Mouse (Mus musculus) ovary, adult 18-20 months (tissue): Measurements from ENCODE around the gene Cdc14b.
"Not testable (repeated sequence)": the region's sequence is repeated elsewhere in the genome, so short reads cannot be mapped to it uniquely, and the experiment has no call there.

Experiments used
- DNase-seq: peaks from one replicate; pipeline ENCODE4 v3.0.0; 2022; ENCODE audit warnings: low spot score, mixed read lengths

The Cdc14b gene

DNA sequence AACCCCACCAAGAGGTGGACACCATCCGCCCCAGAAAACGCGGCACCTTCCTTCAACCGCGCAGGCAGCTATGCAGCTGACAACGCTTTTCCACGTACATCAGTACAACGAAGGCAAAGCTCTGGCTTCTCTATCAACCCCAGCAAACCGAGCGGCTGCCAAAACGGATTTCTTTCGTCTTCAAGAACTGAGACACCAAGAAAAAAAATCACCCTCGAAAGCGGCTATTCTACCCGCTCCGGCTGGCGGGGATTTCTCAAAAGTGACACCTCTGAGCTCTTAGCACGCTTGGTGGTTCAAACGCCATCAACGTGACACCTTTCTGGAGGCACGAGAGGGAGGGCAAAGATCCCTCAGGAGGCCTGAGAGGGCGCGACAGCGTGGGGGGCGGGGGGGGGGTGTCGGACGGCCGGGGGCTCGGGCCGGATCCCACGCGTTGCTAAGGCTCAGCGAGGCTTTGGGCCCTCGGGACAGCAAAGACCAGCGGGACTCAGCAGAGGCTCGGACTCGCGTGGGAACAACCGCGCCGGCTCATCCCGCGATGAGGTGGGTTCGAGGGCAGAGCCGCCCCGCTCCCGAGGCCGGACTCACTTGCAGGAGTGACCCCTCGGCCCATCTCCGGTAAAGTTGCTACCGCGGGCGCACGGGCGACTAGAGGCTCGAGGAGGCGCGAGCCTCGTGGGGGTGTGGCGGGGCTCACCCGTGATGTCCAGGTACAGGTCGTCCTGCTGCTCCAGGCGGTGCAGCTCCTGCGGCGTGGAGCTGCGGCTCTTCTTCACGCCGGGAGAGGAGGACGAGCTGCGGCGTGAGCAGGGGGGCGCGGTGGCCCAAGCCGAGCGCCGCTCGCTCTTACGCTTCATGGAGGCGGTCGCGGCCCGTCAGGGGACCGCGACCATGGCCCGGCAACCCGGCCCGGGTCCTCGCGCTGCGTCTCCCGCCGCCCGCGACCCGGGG lies 922 bp downstream of the Cdc14b start:
- no peak for DNase-seq

DNA sequence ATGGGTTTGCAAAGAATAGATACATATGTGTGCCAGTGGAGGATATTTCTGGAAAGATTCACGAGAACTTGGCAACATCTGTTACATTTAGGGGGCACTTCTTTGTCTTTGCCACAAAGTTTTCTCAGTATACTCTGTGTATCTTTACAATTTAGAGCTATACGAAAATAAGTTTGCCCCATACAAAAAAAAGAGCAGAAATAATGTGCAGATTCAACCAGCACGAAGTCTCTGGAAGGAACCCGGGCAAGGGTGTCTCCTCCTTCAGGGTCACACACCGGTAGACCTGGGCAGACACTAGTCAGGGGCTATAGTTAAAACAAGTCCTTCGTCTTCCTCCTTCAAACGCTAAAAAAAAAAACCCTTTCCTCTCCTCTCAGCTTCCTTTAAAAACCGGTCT lies 1.7 kb downstream of the Cdc14b start:
- DNase-seq, result no peak

DNA sequence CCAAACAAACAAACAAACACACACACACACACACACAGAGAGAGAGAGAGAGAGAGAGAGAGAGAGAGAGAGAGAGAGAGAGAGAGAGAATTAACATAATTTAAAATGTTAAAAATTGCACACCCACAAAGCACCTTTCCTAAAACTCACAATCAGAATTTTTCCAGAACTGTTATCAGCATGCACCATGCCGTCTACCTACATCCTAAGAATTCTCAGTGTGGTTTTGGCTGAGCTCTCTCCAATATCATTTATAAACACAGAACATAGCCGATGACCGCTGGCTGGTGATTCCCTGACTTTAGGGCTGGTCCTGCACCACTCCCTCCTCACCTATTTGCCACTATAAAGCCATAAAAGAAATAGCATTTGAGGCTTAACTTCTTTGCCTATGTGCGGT lies 6.7 kb downstream of the Cdc14b start:
- no peak for DNase-seq

DNA sequence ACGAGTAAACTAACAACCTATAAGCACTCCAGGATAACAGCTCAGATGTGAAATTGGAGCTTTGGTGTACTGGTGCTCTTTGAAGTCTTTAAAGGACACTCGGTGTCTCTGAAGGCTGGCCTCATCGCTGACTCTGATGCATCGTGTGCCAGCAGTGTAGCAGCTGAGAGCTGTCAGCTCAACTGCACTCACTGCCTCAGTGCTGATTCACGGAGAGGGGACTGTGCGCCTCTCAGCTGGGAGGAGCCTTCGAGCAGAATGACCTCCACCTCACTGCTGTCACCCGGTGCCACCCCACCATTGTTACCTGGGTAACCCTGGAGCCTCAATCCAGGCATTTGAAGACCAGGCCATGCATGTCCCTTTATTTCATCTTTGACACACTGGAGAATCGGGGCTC lies 7.9 kb downstream of the Cdc14b start:
- no peak for DNase-seq

DNA sequence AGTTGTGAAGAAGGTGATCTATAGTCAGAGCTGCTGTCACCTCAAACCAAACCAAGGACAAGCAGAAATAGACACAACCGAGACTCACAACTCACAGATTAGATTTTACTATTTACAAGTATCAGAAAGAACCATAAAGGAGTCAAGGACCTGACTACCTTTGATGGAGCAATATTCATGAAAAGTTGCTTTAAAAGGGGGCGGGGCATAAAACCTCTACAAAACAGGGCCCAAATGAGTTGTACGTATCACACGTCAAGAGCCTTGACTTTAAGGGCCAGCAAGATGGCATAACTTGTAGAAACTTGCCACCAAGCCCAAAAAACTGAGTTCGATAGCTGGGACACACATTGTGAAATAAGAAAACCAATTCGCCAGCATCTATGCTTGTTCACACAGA lies 10.5 kb downstream of the Cdc14b start:
- DNase-seq, result no peak

DNA sequence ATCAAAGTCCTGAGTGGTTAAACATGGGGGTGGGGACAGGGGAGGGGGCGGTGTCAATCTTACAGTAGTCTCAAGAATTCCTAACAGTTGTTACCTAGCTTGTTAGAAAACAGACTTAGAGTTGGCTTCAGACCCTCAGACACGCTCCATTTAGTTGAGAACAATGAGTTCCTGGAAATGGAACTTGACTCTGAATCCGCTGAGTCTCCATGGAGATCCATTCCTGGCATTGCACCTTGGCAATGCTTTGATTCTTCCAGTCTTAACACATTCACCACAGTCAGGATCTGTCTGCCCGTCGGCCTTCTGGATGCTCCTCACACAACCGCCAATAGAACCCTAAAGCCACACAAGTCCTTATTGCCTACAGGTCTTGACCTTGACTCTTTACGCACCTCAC lies 15.2 kb downstream of the Cdc14b start:
- no peak for DNase-seq

DNA sequence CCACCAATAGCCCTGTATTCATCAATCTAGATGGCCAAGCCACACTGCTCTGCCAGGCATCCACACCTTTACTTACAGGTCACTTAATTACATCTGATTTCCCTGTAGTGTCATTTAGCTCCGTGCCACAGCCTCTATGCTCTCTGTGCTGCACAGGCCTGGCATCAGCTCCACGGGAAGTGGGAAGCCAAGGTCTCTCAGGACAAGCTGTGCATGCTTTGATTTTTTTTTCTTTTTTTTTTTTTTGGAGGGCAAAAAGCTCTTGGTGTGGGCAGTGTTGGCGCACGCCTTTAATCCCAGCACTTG lies 16.6 kb downstream of the Cdc14b start:
- no peak for DNase-seq

DNA sequence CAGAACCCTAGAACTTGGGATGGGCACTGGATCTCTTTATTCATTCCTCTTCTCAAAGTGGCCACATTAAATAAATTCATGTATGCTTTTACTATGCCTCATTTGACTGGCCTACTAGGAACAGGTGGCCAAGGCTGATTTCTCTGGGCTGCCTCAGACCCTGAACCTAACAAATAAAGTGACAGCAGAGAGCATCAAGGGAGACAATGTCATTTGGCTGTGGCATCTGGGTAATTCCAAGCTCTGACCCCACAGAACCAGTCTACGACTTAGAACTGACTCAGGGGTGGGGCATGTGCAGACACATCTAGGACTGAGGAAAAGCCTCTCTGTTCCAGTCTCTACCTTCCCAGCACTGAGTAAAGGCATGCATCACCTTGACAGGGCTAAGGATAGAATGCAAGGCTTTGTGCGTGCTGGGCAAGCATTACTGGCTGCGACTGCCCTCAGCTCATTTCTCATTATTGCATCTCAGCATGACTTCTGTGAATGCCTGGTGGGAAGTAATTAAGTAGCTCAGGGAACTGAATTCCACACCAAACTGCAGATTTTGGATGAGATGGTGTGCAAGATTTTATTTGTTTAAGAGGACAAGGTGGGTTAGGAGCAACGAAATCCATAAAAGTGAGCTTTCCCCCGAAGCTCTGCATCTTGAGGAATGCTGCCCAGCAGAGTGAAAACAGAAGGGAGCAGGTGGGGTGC lies 17.1 kb downstream of the Cdc14b start:
- DNase-seq, result no peak

DNA sequence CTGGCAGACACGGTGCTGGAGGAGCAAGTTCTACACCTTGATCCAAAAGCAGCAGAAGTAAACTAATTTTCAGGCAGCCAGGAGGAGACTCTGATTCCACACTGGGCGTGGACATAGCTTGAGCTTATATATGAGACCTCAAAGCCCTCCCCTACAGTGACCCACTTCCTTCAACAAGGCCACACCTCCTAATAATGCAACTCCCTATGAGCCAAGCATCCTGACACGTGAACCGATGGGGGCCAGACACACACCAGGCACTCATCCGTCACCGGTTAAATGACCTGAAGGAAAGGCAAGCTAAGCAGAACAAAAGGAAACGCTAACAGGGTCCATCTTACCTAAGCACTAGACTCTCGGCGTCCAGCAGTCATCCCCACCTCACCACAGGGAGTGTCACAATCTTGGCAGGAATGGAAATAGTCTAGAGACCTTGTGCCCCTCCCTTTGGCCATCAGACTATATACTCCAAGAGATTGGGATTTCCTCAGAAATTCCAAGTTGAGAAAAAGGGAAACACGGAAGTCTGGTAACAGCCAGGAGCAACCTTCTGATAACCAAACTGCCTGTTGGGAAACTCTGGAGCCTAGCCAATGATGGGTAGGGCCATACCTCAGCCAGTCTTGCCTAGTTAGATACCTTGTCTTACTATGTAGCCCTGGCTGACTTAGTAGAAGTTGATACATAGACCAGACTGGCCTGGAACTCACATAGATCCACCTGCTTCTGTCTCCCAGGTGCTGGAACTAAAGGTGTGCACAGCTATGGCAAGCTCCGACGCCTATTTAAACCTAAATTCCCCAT lies 17.9 kb downstream of the Cdc14b start:
- DNase-seq, result no peak

DNA sequence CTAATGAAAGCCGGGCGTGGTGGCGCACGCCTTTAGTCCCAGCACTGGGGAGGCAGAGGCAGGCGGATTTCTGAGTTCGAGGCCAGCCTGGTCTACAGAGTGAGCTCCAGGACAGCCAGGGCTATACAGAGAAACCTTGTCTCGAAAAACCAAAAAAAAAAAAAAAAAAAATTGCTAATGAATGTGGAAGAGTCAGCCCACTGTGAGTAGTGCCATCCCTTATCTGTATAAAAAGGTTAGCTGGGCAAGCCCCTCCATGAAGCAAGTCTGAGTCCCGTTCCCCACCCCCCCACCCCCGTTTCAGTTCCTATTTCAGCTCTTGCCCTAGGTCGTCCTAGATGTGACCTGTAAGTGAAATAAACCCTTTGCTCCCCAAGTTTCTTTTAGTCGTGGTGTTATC lies 20.9 kb downstream of the Cdc14b start:
- DNase-seq, result not testable (repeated sequence)

DNA sequence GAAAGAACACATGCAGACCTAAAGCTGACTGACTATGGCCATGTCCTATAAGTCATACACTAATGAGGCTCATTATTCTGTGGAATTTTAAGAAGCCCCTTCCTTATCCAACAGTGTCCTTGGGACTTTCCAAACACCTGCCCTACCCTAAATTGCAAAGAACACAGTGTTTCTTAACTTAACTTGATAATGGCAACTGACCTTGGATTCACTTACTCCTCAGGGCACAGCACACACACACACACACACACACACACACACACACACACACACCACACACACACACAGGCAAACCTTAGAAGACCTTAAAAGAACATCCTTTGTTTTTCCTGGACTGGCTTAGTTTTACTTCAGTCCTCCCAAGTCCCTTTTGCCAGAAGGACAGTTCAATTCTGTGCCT lies 21.4 kb downstream of the Cdc14b start:
- no peak for DNase-seq

DNA sequence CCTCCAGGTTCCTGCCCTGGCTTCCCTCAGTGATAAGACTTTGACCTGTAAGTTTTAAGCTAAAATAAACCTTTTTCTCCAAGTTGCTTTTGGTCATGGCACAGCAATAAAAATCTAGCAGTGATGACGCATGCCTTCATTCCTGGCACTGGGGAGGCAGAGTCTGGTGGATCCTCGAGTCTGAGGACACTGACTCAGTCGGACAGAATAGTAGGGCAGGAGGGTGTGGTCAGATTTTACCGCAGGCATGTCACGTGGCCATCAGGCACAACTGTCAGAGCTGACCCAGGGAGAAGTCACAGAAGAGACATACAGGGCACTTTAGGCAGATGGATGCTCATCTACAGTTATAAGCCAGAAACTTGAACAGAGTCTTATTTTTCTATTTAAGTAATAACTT lies 22.9 kb downstream of the Cdc14b start:
- DNase-seq, result peak; percentile 31

DNA sequence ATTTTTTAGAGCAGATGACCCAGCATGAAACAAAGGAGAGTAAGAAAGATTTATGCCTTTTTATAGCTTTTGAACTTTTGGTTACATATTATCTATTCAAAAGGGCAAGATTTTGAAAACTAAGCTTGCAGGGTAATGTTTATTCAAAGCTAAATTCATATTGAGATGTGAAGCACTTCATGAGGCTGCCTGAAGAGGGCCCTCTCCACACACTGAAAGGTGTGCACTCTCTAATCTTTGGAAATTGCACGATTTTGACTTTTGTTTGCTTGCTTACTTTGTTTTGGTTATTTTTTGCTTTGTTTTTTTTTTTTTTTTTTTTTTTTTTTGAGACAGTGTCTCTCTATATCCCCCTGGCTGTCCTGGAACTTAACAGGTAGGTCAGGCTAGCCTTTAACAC lies 24.7 kb downstream of the Cdc14b start:
- no peak for DNase-seq

DNA sequence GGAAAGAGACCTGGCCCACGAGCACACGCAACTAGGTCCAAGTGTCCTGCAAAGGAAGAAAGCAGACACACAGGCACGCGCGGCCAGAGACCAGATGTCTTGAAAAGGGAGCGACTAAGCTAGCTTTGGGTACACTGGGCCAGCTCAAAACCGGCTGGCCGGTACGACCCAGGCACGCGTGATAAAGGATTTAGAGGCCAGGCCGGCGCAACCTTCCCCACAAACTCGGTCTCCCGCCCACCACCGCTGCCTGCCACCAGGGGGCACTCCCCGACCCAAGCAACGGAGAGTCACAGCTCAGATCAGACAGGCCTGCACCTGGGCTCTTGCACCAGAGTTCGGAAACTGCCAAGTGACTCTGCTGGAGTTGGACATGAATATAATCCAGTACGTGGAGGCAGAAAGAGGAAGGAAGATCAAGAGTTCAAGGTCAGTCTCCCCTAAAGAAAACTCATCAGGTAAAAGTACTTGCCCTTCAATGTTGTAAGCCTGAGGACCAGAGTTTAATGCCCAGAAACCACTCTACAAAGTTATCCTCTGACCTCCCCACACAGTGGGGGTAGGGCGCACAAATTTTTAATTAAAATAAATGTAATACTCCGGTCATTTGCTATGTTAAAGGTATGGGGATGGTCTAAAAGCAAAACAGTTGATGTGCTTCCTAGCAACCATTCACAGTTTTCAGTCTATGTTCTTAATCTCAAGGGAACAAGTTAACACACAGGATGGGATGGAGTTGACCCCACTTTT lies 26.1 kb downstream of the Cdc14b start:
- DNase-seq, result peak; percentile 75

DNA sequence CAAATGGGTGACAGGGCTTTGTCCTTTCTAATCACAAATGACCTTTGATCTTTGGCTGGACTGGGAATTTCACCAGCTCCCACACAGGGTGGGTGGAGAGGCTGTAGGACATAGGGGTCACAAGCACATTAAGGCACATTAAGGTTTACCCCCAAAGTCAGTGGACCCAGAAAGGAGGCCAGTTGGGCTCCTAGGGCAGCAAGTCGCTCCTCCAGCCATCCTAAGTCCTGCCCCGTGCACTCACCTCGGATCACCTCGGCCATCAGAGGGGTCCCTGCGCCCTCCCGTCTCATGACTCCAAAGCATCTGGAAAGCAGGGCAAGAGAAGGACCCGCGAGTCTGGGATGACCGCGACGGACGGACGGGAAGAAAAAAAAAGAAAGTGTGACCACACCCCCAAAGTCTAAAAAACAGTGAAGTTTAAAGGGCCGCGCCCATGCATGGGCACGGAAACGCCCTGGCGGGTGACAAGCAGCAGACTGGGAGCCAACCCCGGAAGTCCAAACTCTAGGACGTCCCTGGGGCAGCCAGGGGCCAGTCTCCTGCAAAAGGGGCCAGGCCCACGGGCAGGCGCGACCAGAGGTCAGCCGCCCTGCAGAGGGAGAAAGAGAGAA lies 26.8 kb downstream of the Cdc14b start:
- peak; percentile 65 for DNase-seq

DNA sequence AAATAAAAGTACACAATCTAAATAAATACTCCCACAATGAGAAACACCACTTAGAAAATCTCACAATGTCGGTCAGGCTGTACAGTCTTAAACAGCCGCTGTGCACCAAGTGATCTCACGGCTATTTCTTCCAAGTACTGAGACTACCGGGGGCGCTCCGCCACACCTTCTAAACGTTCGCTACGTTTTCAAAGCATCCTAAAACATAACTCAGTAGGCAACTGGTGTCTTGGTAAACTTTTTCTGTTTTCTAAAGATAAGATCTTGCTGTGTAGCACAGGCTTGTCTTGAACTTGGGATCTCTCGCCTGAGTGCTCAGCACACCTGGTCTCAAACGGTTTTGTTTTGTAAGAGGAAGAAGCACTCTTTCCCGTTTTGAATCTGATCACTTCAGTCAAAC lies 29.0 kb downstream of the Cdc14b start:
- no peak for DNase-seq

DNA sequence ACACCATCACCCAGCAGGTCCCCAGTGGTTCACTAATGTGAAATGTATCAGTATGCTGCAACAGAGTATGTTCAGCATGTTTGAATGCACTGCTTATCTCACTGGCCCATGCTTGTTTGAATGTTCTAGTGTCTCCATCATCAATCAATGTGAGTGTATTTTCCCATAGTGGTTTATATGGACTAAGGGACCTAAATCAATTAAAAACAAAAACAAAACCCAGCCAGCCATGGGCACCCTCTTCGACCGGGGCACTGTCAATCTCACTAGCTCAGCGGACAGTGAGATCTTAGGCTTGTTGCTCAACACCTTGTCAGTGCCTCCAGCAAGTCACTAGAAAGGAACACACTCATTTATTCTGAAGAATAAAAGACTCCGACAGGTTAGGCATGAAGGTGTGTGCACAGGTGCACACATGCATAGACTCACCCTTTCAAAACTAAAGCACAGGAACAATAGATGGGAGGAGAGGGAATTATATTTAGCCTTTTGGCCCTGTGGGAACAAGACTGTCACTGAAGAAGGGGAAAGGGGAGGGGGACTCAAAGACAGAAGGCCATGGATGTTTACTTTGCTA lies 30.3 kb downstream of the Cdc14b start:
- no peak for DNase-seq

DNA sequence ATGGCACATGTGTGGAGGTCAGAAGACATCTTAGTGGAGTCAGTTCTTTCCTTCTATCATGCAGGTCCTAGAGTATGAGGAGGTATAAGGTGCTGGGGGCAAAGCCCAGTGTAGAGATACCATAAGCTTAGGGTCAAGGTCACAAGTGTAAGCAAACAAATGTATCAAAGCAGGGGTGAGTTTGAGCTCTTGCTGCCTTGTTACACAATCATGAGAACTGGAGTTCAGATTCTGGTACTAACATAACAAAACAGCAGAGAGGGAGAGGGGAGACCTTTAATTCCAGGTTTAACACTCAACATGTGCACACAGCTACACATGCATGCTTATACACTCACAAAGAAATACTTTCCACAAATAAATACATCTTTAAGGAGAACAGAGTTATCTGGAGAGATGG lies 32.4 kb downstream of the Cdc14b start:
- no peak for DNase-seq

DNA sequence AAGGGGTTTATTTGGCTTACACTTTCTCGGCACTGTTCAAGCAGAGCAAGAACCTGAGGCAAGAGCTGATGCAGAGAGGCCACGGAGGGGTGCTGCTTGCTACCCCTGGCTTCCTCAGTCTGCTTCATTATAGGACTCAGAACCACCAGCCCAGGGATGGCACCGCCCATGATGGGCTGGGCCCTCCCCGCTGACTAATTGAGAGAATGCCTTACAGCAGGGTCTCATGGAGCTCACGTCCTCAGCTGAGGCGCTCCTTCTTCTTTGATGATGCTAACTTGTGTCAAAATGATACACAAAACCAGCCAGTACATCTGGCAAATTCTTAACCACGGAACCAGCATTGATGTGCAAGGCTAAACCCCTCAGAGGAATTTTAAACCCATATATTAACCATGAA lies 34.5 kb downstream of the Cdc14b start:
- no peak for DNase-seq

DNA sequence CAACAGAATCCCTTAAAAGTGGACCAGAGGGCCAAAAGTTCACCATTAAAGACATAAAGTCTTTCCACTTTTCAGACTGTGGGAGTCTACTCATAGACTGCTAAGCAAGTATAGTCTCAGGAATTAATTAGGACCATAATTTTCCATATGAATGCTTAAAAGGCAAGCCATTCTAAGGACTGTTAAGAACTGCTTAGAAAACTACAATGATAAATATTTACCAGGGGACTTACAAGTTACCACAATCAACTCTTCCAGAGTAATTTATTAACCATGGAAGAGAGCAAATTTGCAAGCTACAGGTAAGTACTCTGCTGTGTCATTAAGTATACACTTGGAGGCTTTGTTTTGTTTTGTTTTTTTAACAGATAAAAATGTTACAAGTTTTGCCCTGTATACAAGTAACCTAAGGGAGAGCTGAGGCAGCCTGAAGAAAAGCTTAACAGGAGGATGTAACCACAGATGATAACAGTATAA lies 37.4 kb downstream of the Cdc14b start:
- no peak for DNase-seq

DNA sequence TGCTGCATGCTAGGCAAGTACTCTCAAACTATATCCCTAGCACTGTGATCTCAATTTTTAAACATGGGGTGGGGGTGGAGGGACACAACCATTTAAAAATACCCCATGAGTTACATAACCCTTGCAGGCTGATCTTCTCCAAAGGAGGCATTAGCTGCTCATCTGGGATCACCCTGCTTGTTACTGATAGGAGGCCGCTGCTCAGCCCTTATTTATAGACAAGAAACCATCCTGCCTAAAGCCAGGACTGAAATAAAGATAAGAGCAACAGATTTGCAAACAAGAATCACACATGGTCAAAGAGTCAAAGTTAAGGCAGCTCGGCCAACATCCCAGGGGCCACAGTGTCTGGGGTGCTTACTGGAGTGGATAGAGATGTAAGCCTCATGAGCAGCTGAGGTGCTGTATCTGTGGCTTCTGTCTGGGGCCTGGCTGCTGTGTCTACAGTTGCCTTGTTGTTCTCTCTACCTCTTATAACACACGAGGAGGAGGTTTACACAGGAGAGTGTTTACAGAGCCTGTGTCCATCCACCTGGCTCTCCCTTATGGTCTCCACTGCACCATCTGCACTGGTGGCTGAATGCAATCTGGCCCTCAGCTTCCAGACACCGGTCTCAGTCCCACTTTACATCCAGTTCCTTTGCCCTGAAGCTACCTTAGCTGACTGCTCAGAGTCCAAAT lies 38.0 kb downstream of the Cdc14b start:
- DNase-seq, result no peak
